Mouse (Mus musculus) liver, embryonic 13.5 days (tissue): ENCODE measurements around the gene Arhgef17. TPM values are rescaled to one million over a fixed set of nuclear protein-coding genes. Genes with fewer than 3 reads are reported as not detected.

Source experiments
- ATAC-seq: fragments of 200-750 bp; cut with Nextera tagmentation; 2 replicates; pipeline ENCODE4 v1.8.0; 2017; ENCODE audit warnings: low read depth, mild to moderate bottlenecking, moderate number of reproducible peaks, moderate library complexity
- DNase-seq: peaks from one replicate; pipeline ENCODE4 v3.0.0; 2022
- H3K27ac ChIP-seq: fragments of 300-500 bp; sonication (generic); 2 replicates; pipeline ENCODE4 v1.5.1; 2015; ENCODE audit warnings: moderate library complexity, mild to moderate bottlenecking, inconsistent platforms
- H3K27me3 ChIP-seq: fragments of 300-500 bp; sonication (generic); 2 replicates; pipeline ENCODE4 v1.6.1; 2015; ENCODE audit warnings: mild to moderate bottlenecking, inconsistent platforms
- H3K36me3 ChIP-seq: fragments of 300-500 bp; sonication (generic); 2 replicates; pipeline ENCODE4 v1.6.1; 2015; ENCODE audit warnings: mild to moderate bottlenecking, inconsistent platforms
- H3K4me1 ChIP-seq: fragments of 300-500 bp; sonication (generic); replicated peaks from 2 replicates; pipeline ENCODE4 v1.6.1; 2015; ENCODE audit warnings: inconsistent platforms
- H3K4me2 ChIP-seq: fragments of 300-500 bp; sonication (generic); 2 replicates; pipeline ENCODE4 v1.6.1; 2015; ENCODE audit warnings: inconsistent platforms, mild to moderate bottlenecking, moderate library complexity
- H3K4me3 ChIP-seq: fragments of 300-500 bp; sonication (generic); replicated peaks from 2 replicates; pipeline ENCODE4 v1.5.1; 2015; ENCODE audit warnings: mild to moderate bottlenecking, inconsistent platforms
- H3K9ac ChIP-seq: fragments of 300-500 bp; sonication (generic); 2 replicates; pipeline ENCODE4 v1.6.1; 2015; ENCODE audit warnings: mild to moderate bottlenecking, inconsistent platforms
- H3K9me3 ChIP-seq: fragments of 300-500 bp; sonication (generic); replicated peaks from 2 replicates; pipeline ENCODE4 v1.6.1; 2016; ENCODE audit warnings: inconsistent platforms
- WGBS: fragments of 180-500 bp; shearing (Covaris S2); methylation state at CpG from one replicate; pipeline ENCODE4 v1.1.7; 2015; ENCODE audit not compliant: insufficient replicate concordance; 5-methylcytosine and 5-hydroxymethylcytosine counted together
- microRNA-seq: library from miRNA; unstranded; fragments of <30 nt; microRNA quantifications from one replicate; pipeline ENCODE4, GENCODE M21; 2016
- polyA plus RNA-seq: library from polyadenylated mRNA; unstranded; fragments of >200 nt; fragmentation: Nextera tagmentation; extraction: Ambion mirVana; gene quantifications from 2 replicates; pipeline ENCODE4 v1.2.1, GENCODE M21; 2015

Gene Arhgef17
- polyA plus RNA-seq, 1 experiment from 2014 or later: 0.53 TPM

DNA sequence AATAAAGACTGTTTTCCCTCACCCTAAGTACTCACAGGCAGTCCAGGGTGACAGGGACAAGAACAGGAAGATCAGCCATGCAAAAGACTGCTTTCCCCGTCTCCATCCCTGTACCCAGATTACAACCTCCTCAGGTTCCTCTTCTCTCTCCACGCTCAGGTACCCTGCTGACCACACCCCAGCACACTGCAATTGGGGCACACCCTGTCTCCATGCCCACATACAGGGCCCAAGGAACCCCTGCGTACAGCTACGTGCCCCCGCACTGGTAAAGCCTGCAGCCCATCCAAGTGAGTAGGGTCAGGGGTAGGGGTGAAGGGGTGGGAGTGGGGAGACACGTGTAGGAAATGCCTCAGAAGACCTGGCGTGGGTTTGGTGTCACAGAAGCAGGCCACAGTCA, 96.7 kb downstream of the Arhgef17 start:
- Histone ChIP-seq H3K9me3 (no peaks in the 10 kb centered on the region), H3K4me1 (peaks cover 49% of the 10 kb centered on the region), H3K27me3 (no peaks in the 10 kb centered on the region), H3K36me3 (0 out of 2 replicates have a peak, but pooled peaks cover 3% of the 10 kb centered on the region), H3K4me2 (no peak overlapping the region), H3K4me3 (no peak overlapping the region), H3K27ac (no peak overlapping the region), H3K9ac (no peak overlapping the region)
- DNase-seq (no peak), ATAC-seq (no peak)
- 73% methylated on average over 7 of the region's 7 CpGs for WGBS

DNA sequence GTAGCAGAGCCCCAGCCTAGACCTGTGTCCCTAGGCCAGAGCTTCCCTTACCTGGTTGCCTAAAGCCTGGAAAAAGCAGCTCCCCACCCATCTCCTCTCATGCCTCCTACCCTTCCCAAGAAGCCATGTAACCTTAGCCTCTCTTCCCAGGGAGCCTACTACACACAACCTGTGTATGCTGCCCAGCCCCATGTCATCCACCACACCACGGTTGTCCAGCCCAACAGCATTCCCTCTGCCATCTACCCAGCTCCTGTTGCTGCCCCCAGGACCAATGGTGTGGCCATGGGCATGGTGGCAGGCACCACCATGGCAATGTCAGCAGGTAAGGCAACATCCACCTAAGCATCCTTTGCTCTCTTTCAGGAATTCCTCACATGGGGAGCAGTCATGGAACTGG, 98.0 kb downstream of the Arhgef17 start:
- peaks cover 37% of the 10 kb centered on the region for H3K4me1 ChIP-seq

DNA sequence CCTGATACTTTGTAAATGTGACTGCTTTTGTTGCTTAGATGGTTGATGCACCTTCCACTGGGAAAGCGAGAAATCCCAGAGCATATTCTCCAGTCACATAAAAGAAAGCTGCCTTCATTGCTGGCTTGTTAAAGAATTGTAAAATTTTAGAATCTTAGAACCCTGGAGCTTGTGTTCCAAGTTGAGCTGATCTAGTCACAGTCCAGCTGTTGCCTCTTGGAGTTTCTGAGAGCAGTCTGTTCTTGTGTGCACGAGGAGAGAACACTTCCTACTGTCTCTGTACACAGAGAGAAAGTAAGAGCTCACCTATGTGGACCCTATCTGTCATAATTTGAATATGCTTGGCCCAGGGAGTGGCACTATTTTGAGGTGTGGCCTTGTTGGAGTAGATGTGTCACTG, 103.4 kb downstream of the Arhgef17 start:
- H3K27me3 ChIP-seq: no peaks in the 10 kb centered on the region
- no peak overlapping the region for H3K9ac ChIP-seq
- no peak overlapping the region for H3K27ac ChIP-seq
- no peak overlapping the region for H3K4me3 ChIP-seq
- DNase-seq (no peak), ATAC-seq (no peak)
- no peaks in the 10 kb centered on the region for H3K9me3 ChIP-seq
- peaks cover 6% of the 10 kb centered on the region; the same call in 1 of the 2 replicates for H3K4me1 ChIP-seq
- 75% methylated on average over 2 of the region's 2 CpGs for WGBS
- H3K4me2 ChIP-seq: no peak overlapping the region
- H3K36me3 ChIP-seq: no peaks in the 10 kb centered on the region

More for the DNA sequence above, 98.0 kb downstream of the Arhgef17 start:
- ATAC-seq (no peak), DNase-seq (no peak)
- H3K9me3 ChIP-seq: no peaks in the 10 kb centered on the region
- H3K36me3 ChIP-seq: 0 out of 2 replicates have a peak, but pooled peaks cover 3% of the 10 kb centered on the region
- no peak overlapping the region for H3K27ac ChIP-seq
- H3K4me3 ChIP-seq: no peak overlapping the region
- no peak overlapping the region for H3K4me2 ChIP-seq
- H3K27me3 ChIP-seq: no peaks in the 10 kb centered on the region
- no peak overlapping the region for H3K9ac ChIP-seq
- 63% methylated on average over 1 of the region's 1 CpGs for WGBS

DNA sequence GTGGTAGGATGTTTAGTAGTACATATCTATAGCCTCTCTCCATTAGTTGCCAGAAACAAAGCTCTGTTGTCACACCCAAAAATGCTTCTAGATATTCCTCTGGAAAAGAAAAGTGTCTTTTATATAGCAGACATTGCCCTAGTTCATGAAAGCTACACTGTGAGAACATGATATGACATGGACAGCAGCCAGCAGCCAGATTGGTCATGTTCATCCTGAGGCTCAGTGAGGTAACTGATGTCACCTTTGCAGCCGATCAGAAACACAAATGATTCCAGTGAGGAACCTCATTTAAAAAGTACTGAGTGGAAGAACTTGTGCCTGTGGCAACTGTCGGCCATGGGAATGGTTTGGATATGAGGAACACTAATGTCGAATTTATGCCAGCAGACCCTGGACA, 107.2 kb downstream of the Arhgef17 start:
- Histone ChIP-seq H3K9me3 (no peaks in the 10 kb centered on the region), H3K4me1 (peaks cover 6% of the 10 kb centered on the region; the same call in 1 of the 2 replicates), H3K27ac (no peak overlapping the region), H3K4me3 (no peak overlapping the region), H3K36me3 (no peaks in the 10 kb centered on the region), H3K9ac (no peak overlapping the region), H3K4me2 (no peak overlapping the region), H3K27me3 (no peaks in the 10 kb centered on the region)
- ATAC-seq (no peak), DNase-seq (no peak)
- 77% methylated on average over 3 of the region's 3 CpGs for WGBS

Small RNA genes within 50 kb of the gene (microRNA-seq; reads per million reads assigned to microRNA genes)
- 70.5 reads per million, percentile 47 among the genes with 10 or more reads in this experiment for gene Mir3102

Other genes with a start within 250 kb of the Arhgef17 start
- gene Fam168a, start 225.5 kb downstream of the Arhgef17 start, polyA plus RNA-seq: 4.5 and 5.4 TPM in 2 replicates
- gene Relt, start 68.7 kb downstream of the Arhgef17 start, polyA plus RNA-seq: 15.3 and 16.7 TPM in 2 replicates
- 2.7 and 3.2 TPM in 2 replicates for gene P2ry6, start 42.5 kb upstream of the Arhgef17 start, polyA plus RNA-seq
- 0.76 TPM in 2 replicates for gene P2ry2, start 80.8 kb upstream of the Arhgef17 start, polyA plus RNA-seq
- 4.2 and 6.8 TPM in 2 replicates for gene Fchsd2, start 160.8 kb upstream of the Arhgef17 start, polyA plus RNA-seq